Comparison of ENCODE assay signal across 10 mouse cellular contexts in the genomic region with DNA sequence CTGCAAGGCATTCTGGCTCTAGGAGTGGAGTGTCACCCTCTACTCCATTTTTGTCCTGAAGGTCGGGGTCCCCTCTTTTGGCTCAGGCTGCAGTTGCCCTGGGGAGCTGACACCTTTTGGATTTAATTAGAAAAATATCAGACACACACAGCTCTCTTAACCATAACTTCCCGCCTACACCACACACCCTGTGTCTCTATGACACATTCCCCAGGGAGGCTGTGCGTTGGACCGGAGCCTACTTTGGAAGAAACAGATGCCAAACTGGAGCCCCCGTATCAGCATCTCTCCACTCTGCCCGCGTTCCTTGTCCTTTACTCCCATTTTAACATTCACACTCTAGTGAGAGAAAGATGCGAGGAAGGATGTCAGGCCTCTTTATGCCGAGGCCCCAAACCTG. TPM values are rescaled to one million over a fixed set of nuclear protein-coding genes. Genes with fewer than 3 reads are reported as not detected.
DNase-seq lines count a peak whose midpoint lies in the region; ATAC-seq and TF ChIP-seq lines count a peak whose summit lies in the region.
"Had no signal": no experiment of that assay in that cellular context is flagged by ENCODE, and none has a peak within 500 bp of the region (broad histone marks: within the 10 kb centered on the region; RNA-seq: fewer than 3 reads in every experiment).

No protein-coding gene starts in this region.

- peaks cover 18% of the 10 kb centered on the region for H3K27me3 ChIP-seq in midbrain, embryonic 13.5 days
- H3K27me3 ChIP-seq in midbrain, embryonic 10.5 days (ENCODE audit: low read depth, poor library complexity, severe bottlenecking), result peaks cover 46% of the 10 kb centered on the region
- no peaks in the 10 kb centered on the region for H3K27me3 ChIP-seq in limb, embryonic 15.5 days
- H3K27me3 ChIP-seq in stomach, postnatal 0 days (ENCODE audit: control insufficient read depth, insufficient read depth, low read length), result no peaks in the 10 kb centered on the region

- H3K4me2 ChIP-seq in midbrain, embryonic 13.5 days (replicated peaks), result peak overlapping the region; percentile 97; the same call in 1 of the 2 replicates
- H3K4me2 ChIP-seq in limb, embryonic 15.5 days, result 0 out of 2 replicates have a peak overlapping the region, but pooled peaks have one; percentile 98
- H3K4me2 ChIP-seq in stomach, postnatal 0 days (replicated peaks; ENCODE audit: low read depth), result peak overlapping the region; percentile 37

- no peak overlapping the region for H3K9ac ChIP-seq in midbrain, embryonic 13.5 days (replicated peaks)
- H3K9ac ChIP-seq in limb, embryonic 15.5 days, result no peak overlapping the region
- H3K9ac ChIP-seq in stomach, postnatal 0 days (ENCODE audit: low read length), result peak overlapping the region; percentile 31; the same call in 1 of the 2 replicates
- H3K9ac ChIP-seq: liver, embryonic 13.5 days had no signal

- no peak for TF ChIP-seq EP300 in stomach, postnatal 0 days (optimal IDR thresholded peaks at IDR 0.05)

- peaks cover 56% of the 10 kb centered on the region for H3K4me1 ChIP-seq in midbrain, embryonic 13.5 days (replicated peaks)
- peaks cover 54% of the 10 kb centered on the region for H3K4me1 ChIP-seq in midbrain, embryonic 10.5 days
- peaks cover 37% of the 10 kb centered on the region for H3K4me1 ChIP-seq in limb, embryonic 15.5 days
- H3K4me1 ChIP-seq in stomach, postnatal 0 days (replicated peaks; ENCODE audit: control insufficient read depth, insufficient read depth), result no peaks in the 10 kb centered on the region

- no peak for TF ChIP-seq CTCF in stomach, postnatal 0 days (IDR thresholded peaks at IDR 0.05; ENCODE audit: low read depth)

- peaks cover 14% of the 10 kb centered on the region for H3K36me3 ChIP-seq in midbrain, embryonic 13.5 days
- H3K36me3 ChIP-seq in midbrain, embryonic 10.5 days, result peaks cover 16% of the 10 kb centered on the region
- H3K36me3 ChIP-seq in limb, embryonic 15.5 days, result peaks cover 9% of the 10 kb centered on the region
- H3K36me3 ChIP-seq in stomach, postnatal 0 days (ENCODE audit: control insufficient read depth, insufficient read depth, low read length), result no peaks in the 10 kb centered on the region

- no peaks in the 10 kb centered on the region for H3K9me3 ChIP-seq in midbrain, embryonic 13.5 days
- no peaks in the 10 kb centered on the region for H3K9me3 ChIP-seq in midbrain, embryonic 10.5 days (replicated peaks)
- no peaks in the 10 kb centered on the region for H3K9me3 ChIP-seq in limb, embryonic 15.5 days
- H3K9me3 ChIP-seq in stomach, postnatal 0 days (ENCODE audit: control insufficient read depth, low read length), result no peaks in the 10 kb centered on the region
- H3K9me3 ChIP-seq: liver, embryonic 13.5 days had no signal

- no peak overlapping the region for H3K27ac ChIP-seq in midbrain, embryonic 13.5 days
- H3K27ac ChIP-seq in midbrain, embryonic 10.5 days (replicated peaks), result no peak overlapping the region
- no peak overlapping the region for H3K27ac ChIP-seq in limb, embryonic 15.5 days
- peak overlapping the region; percentile 53 for H3K27ac ChIP-seq in stomach, postnatal 0 days (replicated peaks)
- H3K27ac ChIP-seq: liver, embryonic 13.5 days had no signal

- DNase-seq in cerebellum, adult 9-11 months, result peak; percentile 54
- no peak for DNase-seq in cerebellum, adult 11 months
- no peak for DNase-seq in midbrain, embryonic 10.5 days (ENCODE audit: low spot score)
- DNase-seq in stomach, postnatal 0 days (ENCODE audit: low spot score), result no peak
- no peak for DNase-seq in gastrocnemius, postnatal 10 days
- no peak for DNase-seq in gastrocnemius, adult 8-10 months (ENCODE audit: low spot score in 2 of 2)
- DNase-seq: heart, adult 18-20 months; liver, embryonic 13.5 days had no signal

- H3K4me3 ChIP-seq in midbrain, embryonic 13.5 days (replicated peaks), result no peak overlapping the region
- H3K4me3 ChIP-seq in midbrain, embryonic 10.5 days, result no peak overlapping the region
- H3K4me3 ChIP-seq in limb, embryonic 15.5 days, result peak overlapping the region; percentile 0; the same call in 1 of the 2 replicates
- H3K4me3 ChIP-seq in stomach, postnatal 0 days (ENCODE audit: low read depth, low read length), result peak overlapping the region; percentile 10; the same call in 1 of the 2 replicates
- H3K4me3 ChIP-seq: liver, embryonic 13.5 days had no signal

- no peak for ATAC-seq in midbrain, embryonic 13.5 days
- ATAC-seq in limb, embryonic 15.5 days (ENCODE audit: insufficient number of reproducible peaks, low FRiP score, low TSS enrichment, low read depth), result no peak
- ATAC-seq in stomach, postnatal 0 days (ENCODE audit: low FRiP score, low TSS enrichment), result no peak

- WGBS in midbrain, embryonic 13.5 days, result 76% methylated on average over 9 of the region's 9 CpGs
- 81% methylated on average over 9 of the region's 9 CpGs for WGBS in midbrain, embryonic 10.5 days
- 58% methylated on average over 9 of the region's 9 CpGs for WGBS in limb, embryonic 15.5 days
- WGBS in stomach, postnatal 0 days, result 67% methylated on average over 9 of the region's 9 CpGs

RNA-seq across cellular contexts. Expression of gene Rapgefl1, which starts 1.9 kb away (rescaled TPM):
- 4.7 and 5.8 TPM in 2 replicates for polyA plus RNA-seq in midbrain, embryonic 13.5 days (2015; fragmentation: Nextera tagmentation; extraction: Ambion mirVana)
- polyA plus RNA-seq in midbrain, embryonic 10.5 days (2016; fragmentation: Nextera tagmentation; extraction: Ambion mirVana), result 1.3 TPM in 2 replicates
- 11.1 TPM in 2 replicates for polyA plus RNA-seq in limb, embryonic 15.5 days (2015; fragmentation: Nextera tagmentation; extraction: Ambion mirVana)
- 6.9 and 7.7 TPM in 2 replicates for polyA plus RNA-seq in stomach, postnatal 0 days (2015; fragmentation: Nextera tagmentation; extraction: Ambion mirVana)
- 1 to 10 TPM; 1.9 to 2.6 TPM for total RNA-seq in gastrocnemius, postnatal 10 days (2021)
- total RNA-seq in gastrocnemius, adult 8-10 months (2022), result under 1 TPM in 2 of 4 experiments, not detected in 2; 0.08 to 0.29 TPM

RNA-seq across cellular contexts. Expression of gene Wipf2, which starts 24.9 kb away (rescaled TPM):
- polyA plus RNA-seq in midbrain, embryonic 13.5 days (2015; fragmentation: Nextera tagmentation; extraction: Ambion mirVana), result 4.9 and 5.2 TPM in 2 replicates
- 3.7 and 3.9 TPM in 2 replicates for polyA plus RNA-seq in midbrain, embryonic 10.5 days (2016; fragmentation: Nextera tagmentation; extraction: Ambion mirVana)
- 4.1 and 4.2 TPM in 2 replicates for polyA plus RNA-seq in limb, embryonic 15.5 days (2015; fragmentation: Nextera tagmentation; extraction: Ambion mirVana)
- 4.9 and 5.3 TPM in 2 replicates for polyA plus RNA-seq in stomach, postnatal 0 days (2015; fragmentation: Nextera tagmentation; extraction: Ambion mirVana)
- 1 to 10 TPM; 6.3 to 9.0 TPM for total RNA-seq in gastrocnemius, postnatal 10 days (2021)
- total RNA-seq in gastrocnemius, adult 8-10 months (2022), result 1 to 10 TPM; 5.0 to 9.1 (median 7.7) TPM

RNA-seq across cellular contexts. Expression of gene Casc3, which starts 33.8 kb away (rescaled TPM):
- 52.6 and 57.6 TPM in 2 replicates for polyA plus RNA-seq in midbrain, embryonic 13.5 days (2015; fragmentation: Nextera tagmentation; extraction: Ambion mirVana)
- 49.0 and 55.7 TPM in 2 replicates for polyA plus RNA-seq in midbrain, embryonic 10.5 days (2016; fragmentation: Nextera tagmentation; extraction: Ambion mirVana)
- 30.0 and 32.5 TPM in 2 replicates for polyA plus RNA-seq in limb, embryonic 15.5 days (2015; fragmentation: Nextera tagmentation; extraction: Ambion mirVana)
- 12.4 and 14.8 TPM in 2 replicates for polyA plus RNA-seq in stomach, postnatal 0 days (2015; fragmentation: Nextera tagmentation; extraction: Ambion mirVana)
- total RNA-seq in gastrocnemius, postnatal 10 days (2021), result 10 to 100 TPM; 19.1 to 26.2 TPM
- 10 to 100 TPM; 14.1 to 18.4 (median 15.2) TPM for total RNA-seq in gastrocnemius, adult 8-10 months (2022)

RNA-seq across cellular contexts. Expression of gene Msl1, which starts 43.2 kb away (rescaled TPM):
- 34.2 and 34.5 TPM in 2 replicates for polyA plus RNA-seq in midbrain, embryonic 13.5 days (2015; fragmentation: Nextera tagmentation; extraction: Ambion mirVana)
- polyA plus RNA-seq in midbrain, embryonic 10.5 days (2016; fragmentation: Nextera tagmentation; extraction: Ambion mirVana), result 22.9 and 24.3 TPM in 2 replicates
- 22.9 and 25.8 TPM in 2 replicates for polyA plus RNA-seq in limb, embryonic 15.5 days (2015; fragmentation: Nextera tagmentation; extraction: Ambion mirVana)
- polyA plus RNA-seq in stomach, postnatal 0 days (2015; fragmentation: Nextera tagmentation; extraction: Ambion mirVana), result 11.3 and 13.8 TPM in 2 replicates
- total RNA-seq in gastrocnemius, postnatal 10 days (2021), result 10 to 100 TPM; 62.6 to 74.1 TPM
- total RNA-seq in gastrocnemius, adult 8-10 months (2022), result 10 to 100 TPM; 53.9 to 57.7 (median 55.8) TPM

Comparison
In these comparisons a context has a peak if more than half of its experiments do, and no peak if none do; other contexts are left out.
1. H3K4me2 ChIP-seq: peak in every context shown above with its lines; median percentile 98 in limb, embryonic 15.5 days; 97 in midbrain, embryonic 13.5 days; 37 in stomach, postnatal 0 days.
2. H3K4me3 ChIP-seq: peak in limb, embryonic 15.5 days (single experiment) and stomach, postnatal 0 days (single experiment); none in midbrain, embryonic 13.5 days (single experiment) and midbrain, embryonic 10.5 days (single experiment).